Mouse (Mus musculus) central nervous system, embryonic 11.5 days (tissue): ENCODE results near the gene Ndufaf1. TPM values are rescaled to one million over a fixed set of nuclear protein-coding genes. Genes with fewer than 3 reads are reported as not detected.

ENCODE experiments used
- polyA plus RNA-seq: library from polyadenylated mRNA; depleted of rRNA; stranded (reverse); fragments of >200 nt; gene quantifications from 2 replicates; pipeline ENCODE4 v1.2.3, GENCODE M21; 2012; rRNA removed

Gene Ndufaf1
- polyA plus RNA-seq: 19.5 and 19.8 TPM in 2 replicates

DNA sequence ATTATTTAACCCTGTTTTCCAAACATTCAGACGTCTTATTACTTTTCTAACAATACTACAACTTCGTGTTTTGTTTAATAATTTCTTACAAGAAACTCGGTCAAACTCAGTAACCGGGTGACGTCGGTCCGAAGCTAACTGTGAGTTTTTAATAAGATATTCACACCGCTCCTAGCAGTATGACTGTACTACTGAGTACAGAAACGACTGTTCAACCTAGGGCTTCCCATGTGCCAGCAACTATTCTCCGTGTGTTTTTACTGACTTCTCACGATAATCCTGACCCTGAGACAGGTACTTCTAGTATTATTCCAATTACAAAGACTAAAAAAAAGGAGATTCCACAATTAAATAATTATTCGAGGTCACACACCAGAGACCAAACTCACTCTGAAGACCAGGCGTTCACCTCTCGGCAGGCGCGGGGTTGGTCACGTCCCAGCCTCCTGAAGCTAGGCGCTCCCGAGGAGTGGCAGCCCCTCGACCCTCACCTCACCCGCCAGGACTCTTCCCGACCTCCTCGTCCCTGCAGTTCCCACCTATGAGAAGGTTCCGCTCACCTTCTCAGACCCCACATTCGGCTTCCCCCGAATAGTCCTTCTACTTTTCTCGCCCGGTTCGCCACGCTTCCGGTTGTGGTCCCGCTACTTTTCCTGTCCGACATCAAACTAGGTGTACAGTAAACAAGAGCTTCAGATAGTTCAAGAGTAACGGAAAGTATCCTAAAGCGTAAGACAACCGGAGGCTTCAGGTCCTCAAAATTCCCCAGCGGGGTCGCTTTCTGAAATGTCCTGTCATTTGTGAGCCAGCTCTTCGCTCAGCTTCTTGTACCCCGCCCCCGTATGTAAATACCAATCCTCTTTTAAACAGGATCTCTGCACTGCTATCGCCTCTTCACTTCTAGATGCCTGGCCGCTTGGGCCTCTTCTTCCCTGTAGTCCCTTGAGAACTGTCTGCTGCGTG, at the start of gene Ndufaf1:
Ndufaf1 (minus strand) TSS at position 608 of the 963 bp plus-strand sequence.

GRCm38 (mm10) chr2:119674525-119675214, 12.0 kb upstream of the Ndufaf1 start, which contains the start of gene Rtf1:
TSS of gene Rtf1 (plus strand) at chr2:119675068.

DNA sequence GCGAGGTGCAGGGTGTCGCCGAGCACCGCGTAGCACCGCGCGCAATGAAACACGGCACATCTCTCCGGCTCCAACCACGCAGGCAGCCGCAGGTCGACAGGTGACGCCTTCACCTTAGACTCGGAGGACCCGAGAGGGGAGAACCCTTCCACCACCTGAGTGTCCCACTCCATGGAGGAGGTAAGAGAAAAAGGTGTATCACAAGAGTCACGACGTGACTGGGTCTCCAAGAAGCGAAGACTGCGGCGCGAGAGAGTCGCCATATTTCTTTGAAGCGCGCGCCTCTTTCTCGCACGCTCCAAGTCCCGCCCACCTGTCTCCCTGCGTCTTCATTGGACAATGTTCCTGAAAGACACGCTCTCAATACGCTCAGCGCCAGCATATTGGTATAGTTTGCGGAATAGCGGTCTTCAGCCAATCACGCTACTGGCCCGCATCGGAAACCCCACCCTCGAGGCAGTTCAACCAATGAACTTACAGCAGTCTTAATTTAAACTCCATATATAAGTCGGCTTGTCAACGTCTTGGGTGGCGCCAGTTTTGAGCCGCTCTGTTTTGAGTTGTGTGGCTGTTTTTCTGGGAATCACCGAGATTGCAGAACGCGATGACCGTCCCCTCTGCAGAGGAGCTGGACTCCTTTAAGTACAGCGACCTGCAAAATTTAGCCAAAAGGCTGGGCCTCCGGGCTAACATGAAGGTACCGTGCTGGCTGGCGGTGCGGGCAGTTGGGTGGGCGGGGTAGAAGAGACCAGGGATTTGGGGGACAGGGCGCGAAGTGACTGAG, 44.2 kb downstream of the Ndufaf1 start, which contains the start of the genes Nusap1 and Oip5:
Nusap1 (plus strand) TSS at position 100 of the 784 bp plus-strand sequence.
Oip5 (minus strand) TSS at position 271 of the 784 bp plus-strand sequence.

Other genes with a start within 250 kb of the Ndufaf1 start
- gene Ino80, start 185.1 kb downstream of the Ndufaf1 start, polyA plus RNA-seq: 14.3 and 15.8 TPM in 2 replicates
- gene Exd1, start 115.2 kb downstream of the Ndufaf1 start, polyA plus RNA-seq: 0.30 and 0.52 TPM in 2 replicates
- gene Chp1, start 115.1 kb downstream of the Ndufaf1 start, polyA plus RNA-seq: 34.1 and 56.9 TPM in 2 replicates
- gene Nusap1, start 44.5 kb downstream of the Ndufaf1 start, polyA plus RNA-seq: 52.0 and 67.8 TPM in 2 replicates
- 25.5 and 26.4 TPM in 2 replicates for gene Oip5, start 44.4 kb downstream of the Ndufaf1 start, polyA plus RNA-seq
- 43.9 and 53.1 TPM in 2 replicates for gene Rtf1, start 12.2 kb upstream of the Ndufaf1 start, polyA plus RNA-seq
- gene Itpka, start 79.5 kb upstream of the Ndufaf1 start, polyA plus RNA-seq: 1.1 TPM in 2 replicates
- 0.19 and 0.38 TPM in 2 replicates for gene Ltk, start 97.6 kb upstream of the Ndufaf1 start, polyA plus RNA-seq
- gene Rpap1, start 124.7 kb upstream of the Ndufaf1 start, polyA plus RNA-seq: 23.3 and 29.2 TPM in 2 replicates
- gene Tyro3, start 134.9 kb upstream of the Ndufaf1 start, polyA plus RNA-seq: 32.1 and 32.4 TPM in 2 replicates
- gene Mga, start 234.4 kb upstream of the Ndufaf1 start, polyA plus RNA-seq: 19.9 and 26.0 TPM in 2 replicates